Mouse (Mus musculus): ENCODE measurements around the gene Dab1. TPM values are rescaled to one million over a fixed set of nuclear protein-coding genes. Genes with fewer than 3 reads are reported as not detected.

The Dab1 gene
- polyA plus RNA-seq, 1 experiment: 1.1 TPM

GRCm38 (mm10) chr4:104539047-104539446 is 919.9 kb downstream of the Dab1 start:
- Histone ChIP-seq H3K4me1 (ENCODE audit: control insufficient read depth, insufficient read depth, low read length) (no peaks in the 10 kb centered on the region), H3K36me3 (ENCODE audit: control insufficient read depth, insufficient read depth, low read length) (no peaks in the 10 kb centered on the region), H3K4me3 (ENCODE audit: control insufficient read depth, low read depth, low read length) (no peak overlapping the region), H3K27ac (ENCODE audit: control insufficient read depth, insufficient read depth, low read depth, low read length) (no peak overlapping the region), H3K27me3 (ENCODE audit: control insufficient read depth, insufficient read depth, low read length) (no peaks in the 10 kb centered on the region)
- no peak for TF ChIP-seq POLR2A (IDR thresholded peaks at IDR 0.05; ENCODE audit: control insufficient read depth, low read depth, low read length)

GRCm38 (mm10) chr4:104547091-104547490 is 927.9 kb downstream of the Dab1 start:
- H3K4me3 ChIP-seq (ENCODE audit: control insufficient read depth, low read depth, low read length): no peak overlapping the region
- TF ChIP-seq POLR2A (IDR thresholded peaks at IDR 0.05; ENCODE audit: control insufficient read depth, low read depth, low read length): no peak
- no peak for TF ChIP-seq CTCF (IDR thresholded peaks at IDR 0.05; ENCODE audit: control insufficient read depth, insufficient read depth, insufficient replicate concordance, low read depth, low read length)
- no peaks in the 10 kb centered on the region for H3K4me1 ChIP-seq (ENCODE audit: control insufficient read depth, insufficient read depth, low read length)
- no peaks in the 10 kb centered on the region for H3K27me3 ChIP-seq (ENCODE audit: control insufficient read depth, insufficient read depth, low read length)
- H3K27ac ChIP-seq (ENCODE audit: control insufficient read depth, insufficient read depth, low read depth, low read length): no peak overlapping the region
- H3K36me3 ChIP-seq (ENCODE audit: control insufficient read depth, insufficient read depth, low read length): no peaks in the 10 kb centered on the region

GRCm38 (mm10) chr4:104548287-104548686 is 929.1 kb downstream of the Dab1 start:
- no peaks in the 10 kb centered on the region for H3K27me3 ChIP-seq (ENCODE audit: control insufficient read depth, insufficient read depth, low read length)
- H3K4me3 ChIP-seq (ENCODE audit: control insufficient read depth, low read depth, low read length): no peak overlapping the region
- H3K4me1 ChIP-seq (ENCODE audit: control insufficient read depth, insufficient read depth, low read length): no peaks in the 10 kb centered on the region
- TF ChIP-seq POLR2A (IDR thresholded peaks at IDR 0.05; ENCODE audit: control insufficient read depth, low read depth, low read length) (no peak), CTCF (IDR thresholded peaks at IDR 0.05; ENCODE audit: control insufficient read depth, insufficient read depth, insufficient replicate concordance, low read depth, low read length) (no peak)
- no peaks in the 10 kb centered on the region for H3K36me3 ChIP-seq (ENCODE audit: control insufficient read depth, insufficient read depth, low read length)
- H3K27ac ChIP-seq (ENCODE audit: control insufficient read depth, insufficient read depth, low read depth, low read length): no peak overlapping the region

GRCm38 (mm10) chr4:104550581-104551205 is 931.5 kb downstream of the Dab1 start:
- H3K27ac ChIP-seq (ENCODE audit: control insufficient read depth, insufficient read depth, low read depth, low read length): no peak overlapping the region
- no peak for TF ChIP-seq CTCF (IDR thresholded peaks at IDR 0.05; ENCODE audit: control insufficient read depth, insufficient read depth, insufficient replicate concordance, low read depth, low read length)
- no peak overlapping the region for H3K4me3 ChIP-seq (ENCODE audit: control insufficient read depth, low read depth, low read length)
- H3K27me3 ChIP-seq (ENCODE audit: control insufficient read depth, insufficient read depth, low read length): no peaks in the 10 kb centered on the region
- H3K4me1 ChIP-seq (ENCODE audit: control insufficient read depth, insufficient read depth, low read length): no peaks in the 10 kb centered on the region
- no peaks in the 10 kb centered on the region for H3K36me3 ChIP-seq (ENCODE audit: control insufficient read depth, insufficient read depth, low read length)

DNA sequence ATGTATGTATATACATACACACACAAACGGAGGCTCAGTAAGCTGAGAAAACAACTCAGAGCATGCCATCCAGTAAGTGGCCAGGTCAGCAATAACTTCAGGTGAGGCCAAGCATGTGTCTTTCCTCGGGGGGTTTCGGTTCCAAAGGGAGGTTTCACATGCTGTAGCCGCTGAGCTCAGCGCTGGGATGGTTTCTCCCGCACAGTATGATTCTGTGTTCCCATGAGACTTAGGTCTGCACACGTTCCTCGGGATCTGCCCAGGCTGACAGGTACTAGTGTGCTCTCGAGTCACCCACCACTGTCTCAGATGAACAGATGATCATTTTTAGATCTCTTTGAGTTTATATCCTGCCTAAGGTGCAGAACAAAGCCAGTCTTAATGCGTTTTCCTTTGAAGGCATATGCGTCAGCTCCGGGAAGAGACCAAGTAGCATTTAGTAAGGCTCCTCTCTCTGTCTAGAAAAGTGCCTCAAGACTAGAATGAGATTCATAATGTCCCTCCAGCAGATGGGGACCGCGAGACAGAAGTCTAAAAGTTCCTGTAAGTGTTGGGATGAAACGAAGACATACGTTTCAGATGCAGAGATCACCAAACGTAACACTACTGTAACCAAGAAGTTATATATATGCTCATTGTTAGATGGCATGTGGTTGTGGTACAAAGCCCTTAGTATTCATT is 932.4 kb downstream of the Dab1 start:
- Histone ChIP-seq H3K4me3 (ENCODE audit: control insufficient read depth, low read depth, low read length) (no peak overlapping the region), H3K36me3 (ENCODE audit: control insufficient read depth, insufficient read depth, low read length) (no peaks in the 10 kb centered on the region), H3K4me1 (ENCODE audit: control insufficient read depth, insufficient read depth, low read length) (no peaks in the 10 kb centered on the region), H3K27ac (ENCODE audit: control insufficient read depth, insufficient read depth, low read depth, low read length) (no peak overlapping the region), H3K27me3 (ENCODE audit: control insufficient read depth, insufficient read depth, low read length) (no peaks in the 10 kb centered on the region)
- TF ChIP-seq POLR2A (IDR thresholded peaks at IDR 0.05; ENCODE audit: control insufficient read depth, low read depth, low read length) (no peak), CTCF (IDR thresholded peaks at IDR 0.05; ENCODE audit: control insufficient read depth, insufficient read depth, insufficient replicate concordance, low read depth, low read length) (no peak)

DNA sequence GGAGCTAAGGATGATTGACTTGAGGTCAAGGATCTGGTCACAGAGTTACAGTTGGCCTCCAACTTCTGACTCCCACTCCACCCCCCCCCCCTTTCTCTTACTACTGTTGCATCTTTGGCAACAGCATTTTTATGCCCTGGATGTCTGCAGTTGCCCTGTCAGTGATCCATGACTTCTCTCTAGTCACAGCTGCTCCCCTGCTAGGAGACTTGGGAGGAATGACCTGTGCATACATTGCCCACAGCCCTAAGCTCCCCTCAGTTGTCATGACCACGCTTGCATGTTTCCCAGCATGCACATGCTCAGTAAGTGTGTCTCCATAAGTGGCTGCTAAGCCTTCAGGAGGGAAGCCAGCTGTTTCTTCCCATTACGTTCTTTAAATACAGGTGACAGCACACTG is 936.2 kb downstream of the Dab1 start:
- H3K4me1 ChIP-seq (ENCODE audit: control insufficient read depth, insufficient read depth, low read length): no peaks in the 10 kb centered on the region
- no peaks in the 10 kb centered on the region for H3K36me3 ChIP-seq (ENCODE audit: control insufficient read depth, insufficient read depth, low read length)
- no peak for TF ChIP-seq CTCF (IDR thresholded peaks at IDR 0.05; ENCODE audit: control insufficient read depth, insufficient read depth, insufficient replicate concordance, low read depth, low read length)
- no peak for TF ChIP-seq POLR2A (IDR thresholded peaks at IDR 0.05; ENCODE audit: control insufficient read depth, low read depth, low read length)
- H3K27me3 ChIP-seq (ENCODE audit: control insufficient read depth, insufficient read depth, low read length): no peaks in the 10 kb centered on the region
- no peak overlapping the region for H3K27ac ChIP-seq (ENCODE audit: control insufficient read depth, insufficient read depth, low read depth, low read length)
- H3K4me3 ChIP-seq (ENCODE audit: control insufficient read depth, low read depth, low read length): no peak overlapping the region

DNA sequence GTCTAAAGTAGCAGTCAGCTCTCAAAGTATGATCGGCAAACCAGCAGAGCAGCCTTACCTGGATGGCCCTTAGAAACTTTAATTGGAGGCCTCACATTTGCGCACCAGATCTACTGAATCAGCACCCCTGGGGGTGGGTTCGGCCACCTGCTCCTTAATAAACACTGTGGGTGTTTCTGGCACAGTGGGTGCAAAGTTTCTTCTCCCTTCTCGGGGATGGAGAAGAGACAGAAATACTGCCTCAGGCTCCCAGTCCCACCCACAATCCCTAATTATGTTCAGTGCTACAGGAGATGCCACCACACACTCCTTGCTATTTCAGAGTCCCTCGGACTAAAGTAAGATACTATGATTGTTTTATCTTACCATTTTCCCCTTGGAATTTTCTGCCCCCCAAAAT is 944.4 kb downstream of the Dab1 start:
- TF ChIP-seq CTCF (IDR thresholded peaks at IDR 0.05; ENCODE audit: control insufficient read depth, insufficient read depth, insufficient replicate concordance, low read depth, low read length) (no peak), POLR2A (IDR thresholded peaks at IDR 0.05; ENCODE audit: control insufficient read depth, low read depth, low read length) (no peak)
- Histone ChIP-seq H3K4me1 (ENCODE audit: control insufficient read depth, insufficient read depth, low read length) (no peaks in the 10 kb centered on the region), H3K27me3 (ENCODE audit: control insufficient read depth, insufficient read depth, low read length) (no peaks in the 10 kb centered on the region), H3K27ac (ENCODE audit: control insufficient read depth, insufficient read depth, low read depth, low read length) (no peak overlapping the region), H3K4me3 (ENCODE audit: control insufficient read depth, low read depth, low read length) (no peak overlapping the region), H3K36me3 (ENCODE audit: control insufficient read depth, insufficient read depth, low read length) (no peaks in the 10 kb centered on the region)
